Mouse (Mus musculus) liver, adult 2 months (tissue): ENCODE results near the gene Atp9a.

Source experiments
- CTCF ChIP-seq: fragments of 200-500 bp; IDR thresholded peaks from 2 replicates; pipeline ENCODE4 v1.5.1; 2011; ENCODE audit warnings: low read depth, low read length, control low read depth
- POLR2A ChIP-seq: fragments of 200-500 bp; IDR thresholded peaks from 2 replicates; pipeline ENCODE4 v1.6.1; 2011; ENCODE audit warnings: low read length, control low read depth; ENCODE audit not compliant: insufficient read depth; ENCODE audit errors: extremely low read depth

- TF ChIP-seq CTCF (no peak), POLR2A (no peak)
Observed at GRCm38 (mm10) chr2:168731258-168731657, 11.0 kb downstream of the Atp9a start.
